Mouse (Mus musculus) A20 (cell line): ENCODE results near the gene Sh3gl3.

Experiments
- DNase-seq: peaks from one replicate; pipeline ENCODE4 v3.0.0-alpha.2; 2011; ENCODE audit warnings: low read depth, low spot score

Sh3gl3 gene

DNA sequence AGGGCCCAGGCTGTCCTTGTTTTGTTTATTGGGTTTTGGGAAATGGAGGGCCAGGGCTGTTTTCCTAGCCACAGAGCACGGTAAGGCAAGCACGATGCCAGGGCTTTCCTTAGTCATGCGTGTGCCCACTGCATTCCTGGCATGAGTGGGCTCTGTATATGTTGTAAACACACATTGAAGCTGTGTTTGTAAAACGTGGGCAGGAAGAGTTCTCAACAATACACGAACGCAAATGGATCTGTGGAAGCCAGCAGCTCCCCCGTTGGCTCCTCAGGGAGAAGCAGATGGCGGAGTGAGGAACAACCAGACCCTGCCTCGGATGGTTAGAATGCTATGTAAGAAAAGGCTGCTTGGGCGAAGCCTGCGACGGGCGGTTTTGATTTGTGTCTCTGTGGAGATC, 108.8 kb downstream of the Sh3gl3 start:
- no peak for DNase-seq

DNA sequence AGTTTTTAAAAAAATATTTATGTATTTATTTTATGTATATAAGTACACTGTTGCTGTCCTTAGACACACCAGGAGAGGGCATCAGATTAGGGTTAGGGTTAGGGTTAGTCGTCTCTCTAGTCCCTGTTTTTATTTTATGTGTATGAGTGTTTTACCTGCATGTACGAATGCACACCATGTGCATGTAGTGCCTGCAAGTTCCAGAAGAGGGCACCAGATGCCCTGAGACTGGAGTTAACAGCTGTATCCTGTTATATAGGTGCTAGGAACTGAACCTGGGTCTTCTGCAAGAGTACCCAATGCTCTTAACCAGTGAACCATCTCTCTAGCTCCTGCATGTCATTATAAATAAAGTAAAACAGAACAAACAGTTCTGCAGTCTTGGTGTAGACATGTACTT, 113.6 kb downstream of the Sh3gl3 start:
- peak; percentile 19 for DNase-seq

DNA sequence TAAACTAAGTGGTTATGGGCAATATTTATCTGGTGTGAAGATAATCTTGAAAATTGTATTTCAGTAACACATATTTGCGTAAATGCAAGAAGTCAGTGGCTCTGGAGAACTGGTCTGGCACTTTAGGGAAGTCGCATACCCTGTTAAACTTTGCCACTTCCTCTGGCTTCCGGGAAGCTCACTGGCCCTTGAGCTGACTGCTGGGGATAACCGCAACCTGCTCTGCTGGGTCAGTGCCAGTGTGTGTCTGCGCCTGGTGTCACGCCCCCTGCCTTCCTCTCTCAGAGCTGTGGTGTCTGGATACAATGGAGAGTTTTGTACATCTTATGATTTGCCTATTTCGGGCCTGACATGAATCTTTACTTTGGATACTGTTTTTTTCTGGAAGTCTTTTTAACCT, 119.8 kb downstream of the Sh3gl3 start:
- DNase-seq, result no peak

DNA sequence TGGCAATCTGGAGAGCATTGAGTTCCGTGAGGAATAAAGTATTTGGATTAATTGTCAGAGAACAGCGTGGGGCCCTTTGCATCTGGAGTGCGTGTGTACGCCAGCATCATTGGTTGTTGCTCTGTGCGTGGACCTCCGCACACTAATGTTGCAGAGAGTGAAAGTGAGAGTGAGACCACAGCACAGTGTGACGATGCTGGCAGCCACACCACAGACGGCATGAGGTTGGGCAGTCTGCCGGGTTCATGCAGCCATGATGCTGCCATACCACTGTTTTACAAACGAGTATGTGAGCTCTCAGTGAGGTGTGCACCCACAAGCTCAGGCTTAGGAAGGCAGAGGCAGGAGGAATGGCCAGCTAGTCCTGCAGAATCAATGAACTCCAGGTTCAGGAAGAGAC, 120.4 kb downstream of the Sh3gl3 start:
- DNase-seq, result no peak

DNA sequence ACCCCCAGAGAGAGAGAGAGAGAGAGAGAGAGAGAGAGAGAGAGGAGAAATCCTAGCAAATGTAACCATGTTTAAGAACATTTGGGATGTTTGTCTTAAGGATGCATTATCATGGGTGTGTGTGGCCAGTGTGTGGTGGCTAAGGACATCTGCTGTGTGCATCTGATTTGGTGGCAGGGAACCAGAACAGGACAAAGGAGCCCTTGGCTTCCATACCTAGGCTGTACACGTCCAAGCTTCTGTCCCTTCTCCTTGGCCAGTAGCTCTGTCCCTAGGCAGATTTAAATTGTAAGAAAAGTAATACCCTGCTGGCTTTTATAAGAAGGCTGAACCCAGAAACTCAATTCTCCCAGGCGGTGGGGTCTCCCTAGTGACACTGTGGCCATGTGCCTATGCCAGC, 121.0 kb downstream of the Sh3gl3 start:
- no peak for DNase-seq

DNA sequence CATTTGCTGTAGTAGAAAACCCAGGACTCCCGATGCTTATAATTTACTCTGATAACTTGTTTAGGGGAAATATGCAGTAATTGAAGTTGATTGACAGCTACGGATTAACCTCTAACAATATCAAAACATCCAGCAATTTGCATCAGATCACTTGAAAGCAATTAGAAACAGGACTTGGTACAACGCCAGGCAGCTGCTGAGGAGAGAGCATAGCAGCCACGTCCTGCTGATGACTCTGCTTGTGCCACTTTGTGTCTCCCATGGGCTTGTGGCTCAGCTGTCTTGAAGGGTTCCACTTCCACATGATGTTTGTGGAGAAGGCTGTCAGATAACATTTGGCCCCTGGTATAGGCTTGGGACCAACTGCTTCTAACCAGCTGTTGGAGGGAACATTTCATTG, 134.8 kb downstream of the Sh3gl3 start:
- no peak for DNase-seq

DNA sequence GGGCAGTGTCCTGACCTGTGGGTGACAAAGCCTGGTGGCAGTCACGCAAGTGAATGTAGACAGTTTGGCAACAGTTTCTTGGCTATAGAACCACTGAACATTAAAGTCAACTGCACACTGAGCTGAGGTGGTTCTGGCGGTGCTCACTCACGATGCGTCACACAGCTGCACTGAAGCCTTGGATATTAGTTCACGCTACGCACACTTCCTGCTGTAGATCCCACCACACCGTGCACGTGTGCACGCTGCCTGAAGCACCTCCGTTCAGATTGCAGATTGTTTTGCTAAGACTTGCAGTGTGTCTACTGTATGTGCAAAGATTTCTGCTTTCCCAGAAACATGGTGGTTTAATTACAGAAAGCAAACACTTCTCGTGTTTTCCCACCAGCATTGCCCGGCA, 144.9 kb downstream of the Sh3gl3 start:
- DNase-seq, result no peak

DNA sequence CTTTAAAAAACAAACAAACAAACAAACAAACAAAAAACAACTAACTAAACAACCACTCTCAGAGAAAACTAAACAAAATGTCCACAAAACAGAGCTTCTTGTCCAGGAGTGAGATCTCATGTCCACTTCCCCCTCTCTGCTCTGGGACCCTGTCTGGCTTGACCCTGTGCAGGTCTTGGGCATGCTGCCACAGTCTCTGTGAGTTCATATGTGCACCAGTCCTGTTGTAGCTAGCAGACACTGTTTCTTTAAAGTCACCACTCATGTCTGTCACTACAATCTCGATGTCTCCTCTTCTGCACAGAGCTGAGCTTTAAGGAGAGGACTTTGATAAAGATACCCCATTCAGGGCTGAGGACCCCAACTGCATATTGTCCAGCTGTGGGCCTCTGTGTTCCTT, 153.0 kb downstream of the Sh3gl3 start:
- DNase-seq, result no peak

DNA sequence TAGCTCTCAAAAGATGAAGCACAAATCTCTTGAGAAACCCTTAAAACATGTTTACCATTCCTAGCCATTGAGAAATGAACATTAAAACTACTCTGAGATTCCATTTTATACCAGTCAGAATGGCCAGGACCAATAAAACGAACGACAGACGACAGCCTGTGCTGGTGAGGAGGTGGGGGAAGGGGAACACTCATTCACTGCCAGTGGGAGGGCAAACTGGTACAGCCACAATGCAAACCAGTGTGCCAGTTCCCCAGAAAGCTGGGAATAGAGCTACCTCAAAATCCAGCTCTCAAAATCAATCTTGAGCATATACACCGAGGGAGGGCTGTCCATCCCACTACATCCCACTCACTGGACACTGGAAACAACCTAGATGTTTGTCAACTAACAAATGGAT, 153.6 kb downstream of the Sh3gl3 start:
- no peak for DNase-seq

DNA sequence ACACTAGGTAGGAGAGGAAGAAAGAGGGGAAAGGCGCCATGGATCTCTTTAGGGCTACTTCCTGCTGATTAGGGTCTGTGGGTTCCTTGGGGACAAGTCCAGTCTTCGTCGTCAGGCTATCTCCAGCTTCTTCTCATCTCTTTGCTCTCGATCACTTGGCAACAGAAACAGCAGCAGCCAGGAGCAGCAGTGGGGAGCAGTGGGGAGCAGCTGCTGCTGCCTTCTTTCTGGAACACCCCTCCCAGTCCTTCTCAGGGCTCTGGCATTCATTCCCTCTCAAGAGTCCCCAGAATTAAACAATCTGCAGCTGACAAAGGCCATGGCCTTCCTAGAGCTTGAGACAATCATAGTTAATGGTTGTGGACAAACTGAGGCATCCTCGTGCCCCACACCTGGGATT, 154.2 kb downstream of the Sh3gl3 start:
- DNase-seq, result no peak

DNA sequence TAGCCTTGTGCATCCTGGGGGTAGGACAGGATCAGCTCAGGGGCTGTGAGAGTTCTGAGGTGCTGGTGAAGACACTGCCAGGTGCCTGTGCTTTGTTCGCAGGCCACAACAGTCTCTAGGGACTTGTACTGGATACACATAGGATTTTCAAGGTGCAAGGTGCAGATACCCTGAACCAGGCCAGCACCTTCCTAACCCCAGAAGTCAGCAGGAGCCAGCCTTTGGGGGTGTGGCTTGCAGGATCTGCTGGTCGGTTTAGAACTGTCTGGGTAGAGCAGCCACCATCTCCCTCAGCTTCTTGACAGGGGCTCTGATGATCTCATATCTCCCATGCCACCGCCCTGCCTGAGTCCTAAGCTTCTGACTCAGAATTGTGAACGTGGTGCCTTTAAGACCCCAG, 156.2 kb downstream of the Sh3gl3 start:
- no peak for DNase-seq

DNA sequence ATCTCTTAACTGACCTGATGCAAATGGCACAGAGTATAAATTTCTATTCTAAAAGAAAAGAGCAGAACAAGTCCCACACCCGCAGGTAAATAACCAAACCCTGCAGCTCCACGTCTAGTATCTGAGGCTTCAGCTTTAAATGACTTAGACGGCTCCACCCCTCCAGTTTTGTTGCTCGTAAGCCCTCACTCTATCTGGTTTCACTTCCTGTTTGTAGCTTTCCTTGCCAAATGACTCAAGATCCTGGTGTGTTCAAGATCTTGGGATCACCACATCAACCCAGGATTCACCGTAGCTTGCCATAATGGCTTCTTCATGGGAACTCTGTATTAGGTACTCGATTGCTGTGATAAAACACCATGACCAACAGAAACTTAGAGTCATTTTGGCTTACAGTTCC, 157.2 kb downstream of the Sh3gl3 start:
- peak; percentile 36 for DNase-seq

DNA sequence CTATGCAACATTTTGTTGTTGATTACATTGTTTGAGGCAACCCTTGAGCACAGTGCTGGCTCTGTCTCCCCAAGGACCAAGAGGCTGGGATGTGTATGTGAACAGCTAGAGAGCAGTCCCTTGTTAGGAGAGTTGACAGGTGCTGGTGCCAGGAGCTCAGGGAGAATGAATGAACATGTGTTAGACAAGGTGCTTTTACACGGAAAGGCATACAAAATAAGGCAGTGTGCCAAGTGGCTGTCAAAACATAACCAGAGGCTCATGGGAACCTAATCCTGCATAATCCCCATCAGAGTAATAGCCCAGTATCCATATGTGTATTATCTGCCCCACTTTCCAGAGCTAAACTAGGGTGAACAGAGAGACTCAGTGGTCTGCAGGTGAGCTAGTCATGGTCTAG, 160.4 kb downstream of the Sh3gl3 start:
- DNase-seq, result no peak

DNA sequence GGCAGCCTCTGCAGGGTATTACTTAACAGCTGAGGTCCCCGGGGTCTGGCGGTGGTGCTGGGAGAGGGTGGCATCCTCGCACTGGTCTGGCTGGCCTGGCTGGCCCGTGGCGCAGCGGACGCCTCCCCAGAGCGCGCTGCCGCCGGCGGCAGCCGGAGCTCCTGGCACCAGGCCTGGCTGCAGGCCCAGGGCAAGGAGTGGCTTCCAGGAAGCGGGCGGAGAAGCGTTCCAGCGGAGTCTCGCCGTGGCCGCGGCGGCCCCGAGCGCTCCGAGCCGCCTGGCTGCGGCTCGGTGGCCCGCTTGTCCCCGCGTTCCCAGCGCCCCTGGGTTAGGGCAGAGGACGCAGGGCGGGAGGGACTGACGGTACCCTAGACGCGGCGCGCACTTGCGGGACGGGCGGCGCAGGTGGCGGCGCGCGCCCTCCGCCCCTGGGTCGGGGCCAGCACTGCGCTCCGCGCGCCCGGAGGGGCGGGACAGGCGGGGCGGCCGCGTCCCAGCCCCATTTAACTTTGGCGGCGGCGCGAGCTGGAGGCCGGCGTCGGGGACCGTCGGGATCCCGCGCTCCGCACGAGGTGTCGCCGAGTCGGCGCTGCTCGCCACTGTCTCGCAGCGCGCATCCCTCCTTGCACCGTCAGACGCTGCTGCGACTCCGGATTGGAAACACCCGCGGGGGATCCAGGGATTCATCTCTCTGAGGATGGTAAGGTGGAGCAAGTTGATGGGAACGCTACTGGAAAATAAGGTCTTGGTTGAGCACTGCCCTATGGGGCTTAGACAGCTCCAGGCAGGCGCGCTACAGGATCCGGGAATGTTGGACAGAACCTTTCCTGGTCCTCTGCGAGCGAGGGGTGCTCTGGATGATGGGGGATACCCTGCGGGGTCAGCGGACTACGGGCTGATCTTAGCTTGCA, 161.8 kb downstream of the Sh3gl3 start, which contains the start of gene Adamtsl3:
Gene Adamtsl3 (plus strand): TSS at position 484 of the 911 bp plus-strand sequence.
- DNase-seq, result no peak

DNA sequence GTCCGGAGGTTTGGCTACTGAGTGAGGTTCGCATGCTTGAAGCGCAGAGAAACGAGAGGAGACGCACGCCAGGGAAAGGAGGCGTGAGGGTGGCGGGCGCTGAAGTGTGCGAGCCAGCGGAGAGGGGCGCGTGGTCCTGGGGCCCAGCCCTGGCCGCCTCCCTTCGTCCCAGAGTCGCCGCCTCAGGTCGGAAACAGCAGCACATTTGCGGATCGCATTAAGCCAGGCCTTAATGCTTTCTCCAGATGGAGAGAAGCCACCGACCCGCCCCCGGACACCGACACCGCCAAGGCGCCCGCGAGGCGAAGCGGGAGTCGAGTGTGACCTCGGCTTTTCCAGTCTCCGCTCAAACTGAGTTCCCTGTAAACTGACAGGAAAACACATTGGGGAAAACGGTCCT, 162.5 kb downstream of the Sh3gl3 start:
- no peak for DNase-seq

DNA sequence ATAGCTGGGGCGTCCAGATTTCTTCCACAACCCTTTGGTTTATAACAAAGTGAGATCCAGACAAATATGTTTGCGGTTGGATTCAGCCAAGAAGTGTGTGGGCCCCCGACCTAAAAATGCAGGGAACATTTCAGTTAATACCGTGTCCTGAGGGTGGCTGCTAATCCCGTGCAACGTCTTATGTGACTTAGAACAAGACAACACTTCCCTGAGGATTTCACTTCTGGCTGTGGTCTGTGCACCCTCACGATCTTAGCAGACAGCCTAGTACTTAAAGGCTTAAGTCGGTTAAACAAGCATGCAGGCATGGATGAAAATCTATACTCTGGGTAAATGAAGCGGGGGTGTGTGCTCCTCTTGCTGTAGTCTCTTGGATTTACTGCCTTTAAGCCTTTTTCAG, 164.5 kb downstream of the Sh3gl3 start:
- no peak for DNase-seq

DNA sequence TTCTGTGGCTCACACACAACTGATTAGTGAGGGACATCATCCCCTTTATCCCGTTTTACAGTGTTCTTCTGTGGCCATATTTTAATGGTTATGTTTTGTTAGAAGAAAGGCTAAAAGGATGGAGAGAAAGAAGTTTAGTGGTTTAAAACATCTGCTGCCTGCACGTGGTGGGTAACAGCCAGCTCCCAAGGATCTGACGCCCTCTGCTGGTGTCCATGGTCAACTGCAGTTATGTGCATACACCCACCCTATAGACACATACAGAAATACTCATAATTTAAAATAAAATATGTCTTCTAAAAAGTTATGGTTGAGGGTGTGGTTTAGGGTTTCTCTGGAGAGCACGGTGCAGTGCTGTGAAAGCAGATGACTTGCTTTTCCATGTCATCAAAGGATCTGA, 164.9 kb downstream of the Sh3gl3 start:
- DNase-seq, result no peak

DNA sequence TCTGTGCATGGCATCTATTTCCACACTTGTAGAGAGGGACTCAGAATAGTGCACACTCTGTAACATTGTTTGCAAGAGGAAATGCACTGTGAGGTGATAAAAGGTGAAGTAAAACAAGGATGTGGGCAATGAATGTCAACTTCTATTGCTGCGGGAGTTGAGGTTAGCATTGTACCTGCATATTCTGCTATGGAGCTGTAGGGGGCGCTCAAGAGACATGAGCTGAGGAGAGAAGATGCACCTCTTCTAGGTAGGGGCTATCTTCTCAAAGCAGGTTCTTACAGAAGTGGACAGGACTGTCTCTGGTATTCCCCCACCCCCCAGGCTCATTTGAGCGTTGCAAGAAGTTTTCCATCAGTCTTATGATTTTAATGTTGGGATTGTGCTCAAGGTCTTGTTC, 165.6 kb downstream of the Sh3gl3 start:
- DNase-seq, result peak; percentile 50

DNA sequence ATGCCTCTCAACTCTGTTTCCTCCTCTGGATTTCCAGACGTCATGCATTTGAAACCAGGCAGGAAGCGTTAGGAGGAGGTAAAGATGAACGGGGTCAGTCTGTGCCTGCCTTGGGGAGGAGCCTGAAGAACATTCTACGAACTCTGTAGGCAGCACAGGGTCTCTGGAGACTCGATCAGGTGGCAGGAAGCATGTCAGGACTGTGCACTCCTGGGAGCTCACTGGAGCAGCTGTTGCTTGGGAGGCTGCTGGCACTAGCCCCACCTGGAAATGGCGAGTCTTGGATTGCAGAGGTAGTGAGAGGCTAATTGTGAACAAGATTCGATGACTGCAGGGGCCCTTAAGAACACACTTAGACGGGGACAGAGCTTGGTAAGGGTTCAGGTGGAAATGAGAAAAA, 167.8 kb downstream of the Sh3gl3 start:
- no peak for DNase-seq

DNA sequence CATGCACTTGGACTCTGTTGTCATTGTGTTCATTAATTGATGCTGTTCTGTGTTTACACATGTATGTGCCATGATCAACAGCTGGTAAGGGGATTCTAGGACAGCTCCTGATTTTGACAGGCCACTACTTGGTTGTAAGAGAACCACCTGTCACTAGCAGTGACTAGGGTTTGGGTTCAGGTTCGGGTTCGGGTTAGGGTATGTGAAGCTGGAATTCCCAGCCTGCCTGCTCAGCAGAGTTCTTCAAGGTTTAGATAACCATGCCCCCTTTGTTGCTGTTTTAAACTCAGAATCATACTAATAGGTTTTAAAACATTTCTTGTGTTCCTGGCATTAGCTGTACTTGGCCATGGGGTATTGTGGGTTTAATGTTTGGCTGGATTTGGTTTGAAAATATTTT, 173.1 kb downstream of the Sh3gl3 start:
- DNase-seq, result no peak

DNA sequence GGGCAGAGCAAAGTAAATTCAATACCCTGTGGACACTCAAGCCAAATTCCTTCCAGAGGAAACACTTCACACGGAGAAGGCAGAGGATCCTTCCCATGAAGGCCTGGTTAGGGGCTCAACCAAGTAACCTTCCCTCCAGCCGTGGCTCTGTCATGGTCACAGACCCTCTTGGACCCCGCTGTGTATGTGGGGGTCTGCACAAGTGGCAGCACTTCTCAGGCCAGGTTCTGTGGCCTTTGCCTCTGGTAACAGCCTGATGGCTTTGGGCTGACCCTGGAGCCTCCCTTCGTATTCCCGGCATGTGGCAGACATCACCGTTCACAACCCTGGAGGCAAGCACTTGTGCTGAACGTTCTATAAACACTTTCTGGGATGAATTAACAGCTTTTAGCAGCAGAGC, 176.2 kb downstream of the Sh3gl3 start:
- no peak for DNase-seq

DNA sequence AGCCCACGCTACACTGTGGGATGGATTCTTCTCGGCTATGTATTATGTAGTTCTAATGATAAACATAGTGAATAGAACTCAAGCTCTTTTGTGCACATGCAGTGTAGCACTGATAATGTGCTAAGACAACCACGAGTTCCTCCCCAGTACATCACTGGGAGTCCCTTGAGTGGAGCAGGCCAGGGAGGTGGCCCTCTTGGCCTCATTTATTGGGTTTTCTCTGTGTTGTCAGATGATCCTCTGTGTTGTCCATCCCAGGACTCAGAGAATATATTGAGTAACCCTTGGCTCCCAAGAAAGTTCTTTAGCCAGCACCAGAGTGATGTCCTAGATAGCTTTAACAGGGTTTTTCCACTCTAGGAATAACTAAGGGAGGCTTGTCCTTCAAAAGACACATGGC, 176.8 kb downstream of the Sh3gl3 start:
- no peak for DNase-seq
